Mouse (Mus musculus) erythroid progenitor cell, adult 5-6 weeks (primary cell): ENCODE measurements around the gene Samsn1. TPM values are rescaled to one million over a fixed set of nuclear protein-coding genes. Genes with fewer than 3 reads are reported as not detected.

Source experiments
- ATAC-seq: replicated peaks from 2 replicates; pipeline ENCODE4 v1.8.0; 2016; ENCODE audit warnings: moderate number of reproducible peaks, mild to moderate bottlenecking, moderate TSS enrichment, inconsistent platforms; ENCODE audit not compliant: poor library complexity, low FRiP score, severe bottlenecking
- total RNA-seq, 2 experiments: library from RNA; stranded (forward) in 1 of 2; stranded (reverse) in 1 of 2; fragments of 150-400 nt in 1 of 2; fragments of 186-747, 209-891 nt in 1 of 2; gene quantifications; 2 replicates each; pipeline versions ENCODE4 v1.2.3 to v1.2.4; 2015 to 2017; ENCODE audit warnings: low replicate concordance in 2 of 2

Samsn1 gene
- total RNA-seq, 2 experiments from 2014 or later, result 18.4 to 32.5 TPM

- no peak for ATAC-seq
Observed at GRCm38 (mm10) chr16:75962021-75962420, 60.1 kb downstream of the Samsn1 start.

DNA sequence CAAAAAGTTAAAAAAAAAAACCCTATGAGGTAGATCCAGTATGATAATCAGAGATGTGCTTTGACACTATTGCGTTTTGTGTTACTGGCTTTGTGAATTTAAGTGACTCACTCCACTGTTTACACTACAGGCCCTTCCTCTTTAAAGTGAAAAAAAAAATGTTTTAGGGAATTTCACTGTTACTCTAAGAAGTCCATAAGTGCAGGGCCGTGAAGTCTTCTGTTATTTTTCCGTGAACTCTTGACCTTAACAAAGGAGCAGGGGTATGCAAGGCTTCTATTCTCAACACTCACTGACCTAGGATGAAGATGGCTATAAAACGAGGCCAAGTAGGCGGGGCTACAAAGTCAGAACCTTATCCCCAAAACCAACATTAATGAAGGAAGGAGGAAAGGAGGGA is 60.6 kb downstream of the Samsn1 start:
- ATAC-seq, result no peak

DNA sequence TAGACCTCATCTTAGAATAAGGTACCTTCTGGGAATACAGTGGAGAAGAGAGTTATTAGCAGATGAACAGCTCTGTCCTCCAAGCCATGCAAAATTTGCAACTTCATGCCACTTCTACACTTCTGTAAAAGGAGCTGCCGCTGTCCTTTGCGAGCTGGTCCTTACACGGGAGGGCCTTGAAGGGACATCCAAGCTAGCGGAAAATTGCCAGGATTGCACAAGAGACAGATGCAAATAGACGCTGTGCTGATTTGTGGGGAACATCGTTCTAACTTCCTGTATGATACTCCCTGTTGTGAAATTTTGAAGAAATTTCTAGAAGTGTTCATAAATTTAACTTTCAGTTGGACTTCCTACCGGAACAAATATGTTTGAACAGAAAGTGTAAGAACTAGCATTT is 61.0 kb downstream of the Samsn1 start:
- 0 out of 2 replicates have a peak, but pooled peaks have one; percentile 30 for ATAC-seq

DNA sequence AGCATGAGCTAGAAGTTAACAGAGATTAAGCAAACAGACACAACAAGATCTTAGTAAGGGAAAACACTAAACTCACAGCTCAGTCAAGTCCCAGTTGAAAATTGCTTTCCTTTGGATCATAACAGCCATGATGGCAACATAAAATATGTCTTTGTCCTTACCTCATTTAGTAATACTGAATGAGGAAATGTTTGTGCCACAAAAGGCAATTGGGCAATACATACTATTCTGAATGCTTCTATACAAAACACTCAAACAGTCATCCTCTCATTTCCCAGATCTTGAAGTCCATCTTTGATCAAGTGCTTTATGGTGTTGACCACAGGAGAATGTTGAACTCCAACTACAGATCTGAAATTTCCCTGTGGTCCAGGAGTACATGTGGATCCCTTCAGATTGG is 88.7 kb downstream of the Samsn1 start:
- no peak for ATAC-seq

GRCm38 (mm10) chr16:75930222-75930553 is 91.9 kb downstream of the Samsn1 start:
- ATAC-seq, result no peak

- ATAC-seq, result no peak
Observed at GRCm38 (mm10) chr16:75929536-75930221, 92.4 kb downstream of the Samsn1 start.

GRCm38 (mm10) chr16:75926511-75926910 is 95.6 kb downstream of the Samsn1 start:
- ATAC-seq, result no peak

DNA sequence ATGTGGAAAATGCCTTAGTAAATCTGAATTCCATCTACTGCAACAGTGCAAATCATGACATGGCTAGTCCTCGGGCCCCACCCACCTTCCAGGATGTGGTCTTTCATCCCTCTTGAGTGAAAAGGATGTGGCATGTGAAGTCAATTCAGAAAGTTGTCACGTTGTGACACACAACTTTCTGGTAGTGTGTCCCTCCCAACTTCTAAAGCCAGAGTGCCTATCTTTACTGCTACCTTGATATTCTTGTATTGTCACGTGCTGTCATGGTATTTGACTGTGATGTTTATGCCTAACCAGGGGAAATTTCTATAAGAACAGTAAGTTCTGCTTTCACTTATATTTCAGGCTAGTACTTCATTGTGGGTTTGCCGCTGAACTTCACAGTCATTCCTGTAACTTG is 101.2 kb downstream of the Samsn1 start:
- ATAC-seq, result no peak

GRCm38 (mm10) chr16:75919298-75919697 is 102.8 kb downstream of the Samsn1 start:
- ATAC-seq, result no peak

- peak; percentile 83 for ATAC-seq
Observed at GRCm38 (mm10) chr16:75917712-75918111, 104.4 kb downstream of the Samsn1 start.

DNA sequence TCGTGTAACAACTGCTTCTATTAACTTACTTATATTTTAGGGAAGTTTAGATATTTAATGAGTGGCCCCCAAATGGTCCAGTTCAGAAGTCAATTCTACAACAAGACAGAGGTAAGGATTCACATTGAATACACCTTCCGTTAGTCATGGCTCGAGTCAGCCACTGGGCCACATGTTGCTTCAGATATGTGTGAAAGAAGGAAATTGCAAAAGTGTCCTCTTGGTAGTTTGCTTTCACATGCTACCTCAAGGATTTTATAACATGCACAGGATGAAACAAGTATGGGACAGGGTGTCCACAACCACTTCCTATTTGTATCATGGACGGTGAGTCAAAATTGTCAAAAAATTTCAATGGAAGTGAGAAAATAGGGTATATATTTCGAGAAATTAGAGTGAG is 110.0 kb downstream of the Samsn1 start:
- no peak for ATAC-seq

GRCm38 (mm10) chr16:75908635-75909494 is 113.2 kb downstream of the Samsn1 start:
- ATAC-seq, result peak; percentile 95

GRCm38 (mm10) chr16:75906790-75907189 is 115.3 kb downstream of the Samsn1 start:
- no peak for ATAC-seq

- ATAC-seq, result no peak
Observed at GRCm38 (mm10) chr16:75906260-75906659, 115.8 kb downstream of the Samsn1 start.

DNA sequence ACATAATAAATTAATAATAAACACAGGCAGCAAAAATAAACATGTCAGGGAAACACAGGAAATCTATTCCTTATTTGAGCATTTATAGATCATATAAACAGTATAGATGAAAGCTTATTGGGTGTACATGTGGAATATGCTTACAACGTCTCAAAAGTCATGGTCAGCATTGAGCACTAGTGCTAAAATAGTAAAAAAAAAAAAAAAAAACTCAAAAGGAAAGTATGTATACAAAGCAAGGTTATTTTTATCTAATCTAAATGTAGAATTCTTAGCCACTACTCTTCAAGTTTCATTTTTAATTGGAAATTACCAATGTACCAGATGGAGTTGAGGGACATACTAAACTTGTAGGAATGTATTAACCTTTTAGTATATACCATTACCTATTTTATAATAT is 116.8 kb downstream of the Samsn1 start:
- no peak for ATAC-seq

- ATAC-seq, result no peak
Observed at GRCm38 (mm10) chr16:75904072-75904471, 118.0 kb downstream of the Samsn1 start.

DNA sequence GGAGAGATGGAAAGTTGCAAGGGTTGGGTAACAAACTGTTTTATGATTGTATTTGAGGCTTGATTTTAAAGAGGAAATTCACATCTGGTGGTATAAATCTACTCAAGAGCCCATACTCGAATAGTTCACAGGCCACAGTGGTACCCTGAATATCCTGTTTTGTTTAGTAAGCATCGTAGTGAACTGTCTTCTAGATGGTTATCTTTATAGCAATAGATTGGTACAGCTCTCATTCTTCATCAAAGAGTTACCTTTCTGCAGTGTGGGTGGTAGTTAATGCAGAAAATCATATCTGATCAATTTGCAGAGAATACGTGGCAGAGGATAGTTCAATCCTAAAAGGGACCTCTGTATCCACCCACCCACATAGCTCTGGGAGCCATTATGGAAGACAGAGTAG is 119.1 kb downstream of the Samsn1 start:
- ATAC-seq, result no peak

GRCm38 (mm10) chr16:75899885-75900620 is 122.0 kb downstream of the Samsn1 start:
- ATAC-seq, result no peak

- ATAC-seq, result no peak
Observed at GRCm38 (mm10) chr16:75897828-75898367, 124.2 kb downstream of the Samsn1 start.

- no peak for ATAC-seq
Observed at GRCm38 (mm10) chr16:75894263-75894901, 127.7 kb downstream of the Samsn1 start.
